Mouse (Mus musculus): ENCODE measurements around the gene Snapc5.

GRCm38 (mm10) chr9:64227736-64228135 lies 48.7 kb downstream of the Snapc5 start:
- TF ChIP-seq EP300 (IDR thresholded peaks at IDR 0.05; ENCODE audit: low read depth): no peak
- TF ChIP-seq CTCF (IDR thresholded peaks at IDR 0.05; ENCODE audit: low read depth): no peak

Data from liver, postnatal 0 days (tissue).